Mouse (Mus musculus) heart, embryonic 16.5 days (tissue): ENCODE data around the gene Exosc2. TPM values are rescaled to one million over a fixed set of nuclear protein-coding genes. Genes with fewer than 3 reads are reported as not detected.

Experiments used
- polyA plus RNA-seq: library from polyadenylated mRNA; unstranded; fragments of >200 nt; fragmentation: Nextera tagmentation; extraction: Ambion mirVana; gene quantifications from 2 replicates; pipeline ENCODE4 v1.2.1, GENCODE M21; 2015

Gene Exosc2
- polyA plus RNA-seq, 1 experiment from 2014 or later = 42.0 TPM

Other genes starting within 250 kb of the Exosc2 start
- gene Ass1, start 200.5 kb upstream of the Exosc2 start, polyA plus RNA-seq = 11.8 and 15.5 TPM in 2 replicates
- 34.7 and 43.4 TPM in 2 replicates for gene Fubp3, start 98.1 kb upstream of the Exosc2 start, polyA plus RNA-seq
- not detected in 2 replicates for gene Prdm12, start 30.7 kb upstream of the Exosc2 start, polyA plus RNA-seq
- gene Abl1, start 17.7 kb downstream of the Exosc2 start, polyA plus RNA-seq = 24.0 and 29.8 TPM in 2 replicates
- 0.14 and 0.22 TPM in 2 replicates for gene Qrfp, start 139.9 kb downstream of the Exosc2 start, polyA plus RNA-seq
- gene Fibcd1, start 175.3 kb downstream of the Exosc2 start, polyA plus RNA-seq = not detected in 2 replicates
- gene Lamc3, start 216.6 kb downstream of the Exosc2 start, polyA plus RNA-seq = 0.41 and 0.55 TPM in 2 replicates